Mouse (Mus musculus) cerebellum, adult 18-20 months (tissue): ENCODE measurements around the gene Srsf4.

Source experiments
- DNase-seq, 2 experiments: peaks; one replicate each; pipeline ENCODE4 v3.0.0; 2021

Srsf4 gene

GRCm38 (mm10) chr4:131874169-131874536 lies 736 bp downstream of the Srsf4 start:
- no peak for DNase-seq

DNA sequence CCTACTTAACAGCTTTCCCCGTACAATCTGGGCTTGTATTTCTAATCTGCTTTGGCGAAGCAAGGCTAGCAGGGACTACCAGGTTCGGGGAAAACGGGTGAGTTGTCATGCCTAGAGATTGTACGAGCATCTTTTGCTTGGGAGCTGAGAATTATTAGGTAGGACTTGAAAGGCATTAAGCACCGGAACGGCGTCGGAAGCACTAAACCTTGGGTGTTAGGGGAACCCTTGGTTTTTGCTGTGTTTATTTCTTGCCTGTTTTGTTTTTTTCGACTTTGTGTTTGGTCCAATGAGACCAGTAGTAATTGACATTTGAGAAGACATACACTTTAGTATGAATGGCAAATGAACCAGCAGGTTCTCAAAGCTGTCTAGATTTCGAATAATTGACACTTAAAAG lies 1.1 kb downstream of the Srsf4 start:
- DNase-seq, result no peak

GRCm38 (mm10) chr4:131875242-131875641 lies 1.8 kb downstream of the Srsf4 start:
- no peak for DNase-seq

DNA sequence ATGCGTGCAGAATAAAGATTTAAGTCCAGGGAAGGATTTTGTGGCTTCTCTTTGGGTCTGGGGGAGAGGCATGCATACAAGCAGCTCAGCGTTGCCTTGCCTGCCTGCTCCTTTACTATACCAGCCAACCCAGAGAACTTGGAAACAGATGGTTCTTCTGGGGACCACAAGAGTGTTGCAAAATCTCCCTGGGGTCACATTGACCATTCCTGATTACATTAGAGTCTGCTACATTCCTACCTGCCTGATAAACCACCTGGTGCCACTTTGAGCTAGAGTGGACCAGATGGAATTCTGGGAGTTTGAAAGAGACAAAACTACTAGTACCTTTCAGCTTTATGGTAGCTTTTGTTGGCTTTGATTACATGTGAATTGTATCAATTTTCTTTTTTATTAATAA lies 3.4 kb downstream of the Srsf4 start:
- no peak for DNase-seq

DNA sequence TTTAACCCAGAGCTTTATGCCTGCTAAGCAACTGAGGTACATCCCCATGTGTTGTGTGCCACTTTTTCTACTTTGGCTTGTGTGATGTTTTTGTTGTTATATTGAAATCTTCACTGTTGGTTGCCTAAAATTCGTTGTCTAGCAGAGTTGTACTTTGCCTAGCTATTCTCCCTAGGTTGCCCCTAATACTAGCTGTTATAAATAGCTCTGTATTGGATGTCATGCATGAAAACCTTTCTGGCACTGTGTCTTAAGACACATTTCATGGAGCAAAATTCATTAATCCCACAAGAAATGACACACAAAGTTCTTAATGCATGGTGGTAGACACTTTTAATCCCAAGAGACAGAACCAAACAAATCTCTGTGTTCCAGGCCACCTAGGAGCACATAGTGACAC lies 6.3 kb downstream of the Srsf4 start:
- DNase-seq, result no peak

DNA sequence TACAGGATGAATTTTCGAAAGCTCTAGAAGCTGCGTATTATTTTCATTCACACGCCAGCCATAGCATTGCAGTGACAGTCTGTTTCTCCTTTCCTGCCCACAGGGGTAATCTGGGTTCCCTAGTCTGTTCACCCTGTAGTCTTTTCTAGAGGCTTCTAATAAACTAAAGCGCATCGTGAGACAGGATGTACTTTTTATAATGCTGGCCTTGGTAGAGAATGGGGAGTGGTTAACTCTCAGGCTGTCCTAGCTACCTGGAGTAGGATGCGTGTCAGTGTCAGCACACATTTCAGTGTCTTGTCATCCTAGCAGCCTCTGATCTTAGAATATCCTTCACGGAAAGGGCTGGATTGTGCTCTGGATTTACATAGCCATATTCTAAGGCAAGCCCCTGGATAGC lies 7.9 kb downstream of the Srsf4 start:
- DNase-seq, result no peak

- DNase-seq, result no peak
Observed at GRCm38 (mm10) chr4:131883571-131883970, 10.2 kb downstream of the Srsf4 start.

GRCm38 (mm10) chr4:131885376-131885775 lies 12.0 kb downstream of the Srsf4 start:
- DNase-seq, result no peak

DNA sequence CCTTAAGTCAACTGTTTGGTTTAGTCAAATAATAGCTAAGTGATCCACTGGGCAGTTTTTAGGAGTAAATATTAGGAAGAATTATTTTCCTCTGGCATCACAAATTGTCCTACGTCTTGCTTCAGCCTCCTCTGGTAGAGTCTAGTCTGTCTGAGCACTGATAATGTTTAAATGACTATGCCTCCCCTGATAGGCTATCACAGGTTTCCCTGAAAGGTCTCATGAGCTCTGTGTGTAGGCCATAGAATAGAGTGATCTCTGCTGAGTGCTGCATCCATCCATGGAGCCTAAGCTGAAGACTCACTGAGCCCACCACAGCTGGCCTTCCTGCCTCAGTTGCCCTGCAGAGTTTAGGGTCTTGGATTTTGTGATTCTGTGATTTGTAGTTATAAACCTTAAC lies 15.1 kb downstream of the Srsf4 start:
- DNase-seq, result no peak

DNA sequence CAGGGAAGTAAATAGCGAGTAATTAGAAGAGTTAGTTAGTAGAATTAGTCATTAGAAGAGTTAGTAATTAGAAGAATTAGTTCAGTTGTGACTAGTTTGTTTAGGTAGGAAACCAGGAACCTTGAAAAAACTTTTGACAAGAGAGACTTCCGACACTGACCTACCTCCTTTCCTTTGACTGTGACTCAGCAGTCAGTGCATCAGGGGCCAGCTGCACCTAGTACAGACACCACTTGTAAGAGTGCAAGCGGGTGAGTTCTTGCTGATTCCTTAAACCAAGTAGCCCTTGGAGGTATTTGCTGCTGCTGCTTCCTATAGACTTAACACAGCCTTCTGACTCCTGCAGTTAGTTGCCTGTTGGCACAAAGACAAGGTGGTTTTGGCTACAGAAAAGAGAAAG lies 17.3 kb downstream of the Srsf4 start:
- DNase-seq, result no peak

- no peak for DNase-seq
Observed at GRCm38 (mm10) chr4:131897109-131897508, 23.7 kb downstream of the Srsf4 start.

GRCm38 (mm10) chr4:131897787-131898186 lies 24.4 kb downstream of the Srsf4 start:
- DNase-seq, result no peak

DNA sequence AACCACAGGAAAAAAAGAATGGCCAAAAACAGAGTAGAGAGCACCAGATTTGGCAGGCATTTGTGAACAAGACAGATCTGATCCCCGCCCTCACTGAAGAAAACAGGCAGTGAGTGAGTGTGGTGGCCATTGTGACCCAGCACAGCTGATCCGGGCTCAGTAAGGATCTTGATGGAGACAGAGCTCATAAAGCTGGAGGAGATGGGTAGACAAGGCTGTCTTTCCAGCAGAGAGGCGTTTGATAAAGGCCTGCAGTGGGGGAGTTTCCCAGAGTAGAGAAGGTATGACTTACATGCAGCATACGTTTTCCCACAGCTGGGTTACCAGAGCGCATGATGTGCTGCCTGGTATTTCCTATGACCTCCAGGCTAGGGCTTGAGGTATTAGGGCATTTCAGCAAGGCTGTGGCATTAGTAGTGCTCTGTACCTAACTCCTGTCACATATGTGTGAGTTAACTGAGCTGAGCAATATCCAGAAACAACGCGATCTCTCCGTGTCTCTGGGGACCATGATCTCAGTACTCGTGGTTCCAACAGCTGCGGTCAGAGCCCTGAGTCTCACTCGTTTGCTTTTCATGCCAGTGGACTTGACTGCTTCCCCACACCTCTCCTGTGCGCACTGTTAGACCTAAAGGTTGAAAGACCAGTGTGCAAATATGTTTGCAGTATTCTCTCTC lies 25.2 kb downstream of the Srsf4 start:
- no peak for DNase-seq

GRCm38 (mm10) chr4:131899180-131899554 lies 25.8 kb downstream of the Srsf4 start:
- DNase-seq, result peak; percentile 62 to 66

DNA sequence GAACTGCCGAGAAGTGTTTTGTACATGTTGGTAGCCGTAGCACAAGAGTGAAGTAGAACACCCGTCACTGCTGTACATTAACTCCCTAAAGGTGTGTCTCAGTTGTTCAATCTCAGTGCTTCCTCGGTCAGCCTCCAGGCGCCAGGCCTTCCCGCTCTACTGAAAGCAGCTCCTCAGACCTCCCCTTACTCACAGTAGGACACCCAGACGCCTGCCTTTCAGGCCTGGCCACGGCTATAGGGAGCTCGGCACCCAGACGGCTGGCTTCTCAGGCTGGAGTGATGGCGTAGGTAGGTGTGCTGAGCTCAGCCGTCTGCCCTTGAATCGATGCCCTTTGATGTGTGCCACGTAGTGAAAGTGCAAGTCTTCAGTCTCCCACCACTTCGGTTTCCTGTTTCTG lies 27.7 kb downstream of the Srsf4 start:
- DNase-seq, result no peak

DNA sequence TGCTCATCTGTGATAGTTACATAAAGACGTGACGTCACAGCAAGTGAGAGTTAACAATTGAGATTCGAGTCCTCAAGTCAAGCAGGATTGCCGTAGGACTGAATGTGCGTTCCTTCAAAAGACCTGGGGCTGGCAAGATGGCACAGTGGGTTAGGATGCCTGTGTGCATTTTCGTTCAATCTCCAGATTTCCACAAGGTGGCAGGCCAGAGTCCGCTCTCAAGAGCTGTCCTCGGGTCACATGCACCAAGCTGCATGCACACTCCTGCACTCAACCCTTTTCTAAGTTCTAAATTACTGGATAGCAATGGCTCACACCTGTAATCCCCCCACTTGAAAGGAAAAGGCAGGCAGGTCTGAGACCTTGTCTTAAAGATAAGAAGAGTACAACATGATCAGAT lies 31.1 kb downstream of the Srsf4 start:
- peak; percentile 37 to 40 for DNase-seq

- no peak for DNase-seq
Observed at GRCm38 (mm10) chr4:131906423-131906822, 33.0 kb downstream of the Srsf4 start.

GRCm38 (mm10) chr4:131907912-131908311 lies 34.5 kb downstream of the Srsf4 start:
- DNase-seq, result no peak

GRCm38 (mm10) chr4:131910237-131910994 lies 37.0 kb downstream of the Srsf4 start:
- DNase-seq, result no peak

GRCm38 (mm10) chr4:131911521-131911920 lies 38.1 kb downstream of the Srsf4 start:
- DNase-seq, result no peak

- DNase-seq, result no peak
Observed at GRCm38 (mm10) chr4:131913526-131913925, 40.1 kb downstream of the Srsf4 start.

GRCm38 (mm10) chr4:131914046-131914643 lies 40.7 kb downstream of the Srsf4 start:
- no peak for DNase-seq

DNA sequence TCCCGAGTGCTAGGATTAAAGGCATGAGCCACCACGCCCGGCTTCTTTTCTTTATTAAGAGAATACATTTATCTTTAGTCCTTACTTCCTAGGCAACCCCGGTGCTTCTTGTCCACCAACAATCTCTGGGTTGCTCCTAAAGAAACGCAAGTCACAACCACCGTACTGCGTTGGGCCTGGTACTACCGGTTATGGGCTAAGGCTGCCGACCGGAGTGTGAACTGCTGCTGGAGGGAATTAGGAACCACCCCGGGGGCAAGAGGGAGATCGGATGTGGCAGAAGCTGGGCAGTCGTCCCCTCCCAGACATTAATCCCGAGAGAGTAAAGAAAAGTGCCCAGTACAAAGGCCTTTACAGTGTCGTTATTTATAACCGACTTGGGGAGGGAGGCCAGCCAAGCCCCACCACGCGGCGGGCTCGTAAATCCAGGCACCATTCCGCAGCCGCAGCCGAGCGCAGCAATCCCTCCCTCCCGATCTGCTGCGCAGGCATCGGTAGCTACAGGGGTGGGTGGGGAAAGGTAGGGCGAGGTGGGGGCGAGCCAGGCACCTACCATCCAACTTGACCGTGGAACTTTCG lies 41.6 kb downstream of the Srsf4 start:
- no peak for DNase-seq

DNA sequence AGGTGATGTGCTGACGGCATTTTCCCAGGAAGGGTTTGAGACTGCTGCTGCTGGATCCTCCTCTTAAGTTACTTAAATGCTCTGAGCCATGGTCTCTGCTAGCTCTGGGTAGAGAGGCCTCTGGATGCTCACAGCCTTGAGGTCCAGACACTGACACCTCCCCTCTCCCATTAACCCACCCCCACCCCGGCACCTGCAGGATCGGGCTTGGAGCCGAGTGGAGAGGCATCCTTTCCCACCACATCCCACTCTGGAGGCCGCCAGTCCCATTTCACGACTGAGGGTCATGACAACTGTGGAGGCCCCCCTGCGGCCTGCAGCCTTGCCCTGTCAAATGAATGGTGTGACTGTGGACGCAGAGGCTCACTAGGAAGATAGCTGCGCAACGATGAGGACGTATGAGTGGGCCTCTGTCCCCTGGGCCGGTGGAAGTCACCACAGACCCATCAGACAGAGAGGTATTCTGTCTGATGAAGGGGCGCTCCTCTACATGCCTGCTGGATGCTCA lies 42.5 kb downstream of the Srsf4 start:
- DNase-seq, result no peak
